Mouse (Mus musculus) megakaryocyte, embryonic 14.5 days (primary cell): Measurements from ENCODE around the gene Zc3h18. TPM values are rescaled to one million over a fixed set of nuclear protein-coding genes. Genes with fewer than 3 reads are reported as not detected.

Experiments
- H3K27me3 ChIP-seq: replicated peaks from 2 replicates; pipeline ENCODE3; 2012; ENCODE audit warnings: inconsistent platforms
- H3K36me3 ChIP-seq: replicated peaks from 2 replicates; pipeline ENCODE3; 2012; ENCODE audit warnings: low read length, inconsistent platforms, mixed read lengths
- H3K4me1 ChIP-seq: 2 replicates; pipeline ENCODE4 v1.6.1; 2012; ENCODE audit warnings: inconsistent platforms
- H3K4me3 ChIP-seq: replicated peaks from 2 replicates; pipeline ENCODE3; 2012; ENCODE audit warnings: moderate library complexity, mild to moderate bottlenecking, inconsistent platforms
- H3K9me3 ChIP-seq: 2 replicates; pipeline ENCODE4 v1.6.1; 2012; ENCODE audit warnings: inconsistent platforms
- FLI1 ChIP-seq: IDR thresholded peaks from 2 replicates; pipeline ENCODE4 v1.6.1; 2012; ENCODE audit warnings: low read length, inconsistent platforms, mixed read lengths
- GATA1 ChIP-seq: IDR thresholded peaks from 3 replicates; pipeline ENCODE4 v1.6.1; 2012; ENCODE audit warnings: mixed read lengths, low read length, inconsistent platforms, borderline replicate concordance
- polyA plus RNA-seq: library from polyadenylated mRNA; stranded (reverse); fragments of >175 nt; gene quantifications from 2 replicates; pipeline ENCODE4 v1.2.3, GENCODE M21; 2012; ENCODE audit warnings: low replicate concordance; ENCODE audit not compliant: insufficient read depth

The Zc3h18 gene
- polyA plus RNA-seq, 1 experiment, result 80.4 TPM

- H3K36me3 ChIP-seq, result peaks cover 87% of the 10 kb centered on the region
- no peak within 1 kb of the TSS for H3K4me3 ChIP-seq
- H3K27me3 ChIP-seq, result no peaks in the 10 kb centered on the region
- no peak for TF ChIP-seq GATA1
- TF ChIP-seq FLI1, result no peak
- peaks cover 86% of the 10 kb centered on the region for H3K4me1 ChIP-seq
- H3K9me3 ChIP-seq, result no peaks in the 10 kb centered on the region
Observed at GRCm38 (mm10) chr8:122421376-122422070, 45.1 kb downstream of the Zc3h18 start, which contains the start of gene Il17c. Gene Il17c (plus strand): TSS chr8:122422020.

- TF ChIP-seq FLI1, result no peak
- H3K4me1 ChIP-seq, result peaks cover 87% of the 10 kb centered on the region
- H3K9me3 ChIP-seq, result no peaks in the 10 kb centered on the region
- H3K36me3 ChIP-seq, result peaks cover 90% of the 10 kb centered on the region
- H3K27me3 ChIP-seq, result no peaks in the 10 kb centered on the region
- no peak overlapping the region for H3K4me3 ChIP-seq
Observed at GRCm38 (mm10) chr8:122423217-122423616, 46.8 kb downstream of the Zc3h18 start.

GRCm38 (mm10) chr8:122423659-122424058, 47.2 kb downstream of the Zc3h18 start:
- peaks cover 87% of the 10 kb centered on the region for H3K4me1 ChIP-seq
- H3K36me3 ChIP-seq, result peaks cover 90% of the 10 kb centered on the region
- H3K9me3 ChIP-seq, result no peaks in the 10 kb centered on the region
- no peaks in the 10 kb centered on the region for H3K27me3 ChIP-seq
- no peak for TF ChIP-seq FLI1
- no peak for TF ChIP-seq GATA1
- no peak overlapping the region for H3K4me3 ChIP-seq

GRCm38 (mm10) chr8:122426145-122426544, 49.7 kb downstream of the Zc3h18 start:
- H3K27me3 ChIP-seq, result no peaks in the 10 kb centered on the region
- H3K4me1 ChIP-seq, result peaks cover 94% of the 10 kb centered on the region

GRCm38 (mm10) chr8:122427607-122428006, 51.2 kb downstream of the Zc3h18 start:
- H3K36me3 ChIP-seq, result peaks cover 92% of the 10 kb centered on the region
- H3K4me3 ChIP-seq, result peak overlapping the region; percentile 73
- H3K4me1 ChIP-seq, result peaks cover 99% of the 10 kb centered on the region
- no peaks in the 10 kb centered on the region for H3K9me3 ChIP-seq
- no peaks in the 10 kb centered on the region for H3K27me3 ChIP-seq
- no peak for TF ChIP-seq FLI1
- no peak for TF ChIP-seq GATA1

More at GRCm38 (mm10) chr8:122426145-122426544, 49.7 kb downstream of the Zc3h18 start:
- peak overlapping the region; percentile 80 for H3K4me3 ChIP-seq
- H3K36me3 ChIP-seq, result peaks cover 93% of the 10 kb centered on the region
- TF ChIP-seq FLI1, result no peak
- no peak for TF ChIP-seq GATA1
- H3K9me3 ChIP-seq, result no peaks in the 10 kb centered on the region

- no peak overlapping the region for H3K4me3 ChIP-seq
- peaks cover 91% of the 10 kb centered on the region for H3K36me3 ChIP-seq
- TF ChIP-seq GATA1 (no peak), FLI1 (no peak)
- H3K27me3 ChIP-seq, result no peaks in the 10 kb centered on the region
- H3K4me1 ChIP-seq, result peaks cover 100% of the 10 kb centered on the region
- no peaks in the 10 kb centered on the region for H3K9me3 ChIP-seq
Observed at GRCm38 (mm10) chr8:122428163-122428562, 51.8 kb downstream of the Zc3h18 start.

- TF ChIP-seq GATA1 (no peak), FLI1 (no peak)
- Histone ChIP-seq H3K27me3 (no peaks in the 10 kb centered on the region), H3K4me1 (peaks cover 99% of the 10 kb centered on the region), H3K4me3 (peak overlapping the region; percentile 92), H3K36me3 (peaks cover 91% of the 10 kb centered on the region), H3K9me3 (no peaks in the 10 kb centered on the region)
Observed at GRCm38 (mm10) chr8:122430058-122430636, 53.7 kb downstream of the Zc3h18 start.

GRCm38 (mm10) chr8:122430646-122431045, 54.2 kb downstream of the Zc3h18 start:
- peaks cover 91% of the 10 kb centered on the region for H3K36me3 ChIP-seq
- H3K9me3 ChIP-seq, result no peaks in the 10 kb centered on the region
- peaks cover 98% of the 10 kb centered on the region for H3K4me1 ChIP-seq
- TF ChIP-seq GATA1, result no peak
- no peak for TF ChIP-seq FLI1
- H3K4me3 ChIP-seq, result peak overlapping the region; percentile 92
- no peaks in the 10 kb centered on the region for H3K27me3 ChIP-seq

GRCm38 (mm10) chr8:122431694-122432442, 55.5 kb downstream of the Zc3h18 start:
- no peaks in the 10 kb centered on the region for H3K27me3 ChIP-seq
- H3K4me1 ChIP-seq, result peaks cover 94% of the 10 kb centered on the region
- no peaks in the 10 kb centered on the region for H3K9me3 ChIP-seq
- peaks cover 91% of the 10 kb centered on the region for H3K36me3 ChIP-seq
- TF ChIP-seq FLI1 (no peak), GATA1 (no peak)
- peak overlapping the region; percentile 92 for H3K4me3 ChIP-seq
